Mouse (Mus musculus): Measurements from ENCODE around the gene Gm19345. TPM values are rescaled to one million over a fixed set of nuclear protein-coding genes. Genes with fewer than 3 reads are reported as not detected.

Gene Gm19345
- polyA plus RNA-seq, 1 experiment: not detected

DNA sequence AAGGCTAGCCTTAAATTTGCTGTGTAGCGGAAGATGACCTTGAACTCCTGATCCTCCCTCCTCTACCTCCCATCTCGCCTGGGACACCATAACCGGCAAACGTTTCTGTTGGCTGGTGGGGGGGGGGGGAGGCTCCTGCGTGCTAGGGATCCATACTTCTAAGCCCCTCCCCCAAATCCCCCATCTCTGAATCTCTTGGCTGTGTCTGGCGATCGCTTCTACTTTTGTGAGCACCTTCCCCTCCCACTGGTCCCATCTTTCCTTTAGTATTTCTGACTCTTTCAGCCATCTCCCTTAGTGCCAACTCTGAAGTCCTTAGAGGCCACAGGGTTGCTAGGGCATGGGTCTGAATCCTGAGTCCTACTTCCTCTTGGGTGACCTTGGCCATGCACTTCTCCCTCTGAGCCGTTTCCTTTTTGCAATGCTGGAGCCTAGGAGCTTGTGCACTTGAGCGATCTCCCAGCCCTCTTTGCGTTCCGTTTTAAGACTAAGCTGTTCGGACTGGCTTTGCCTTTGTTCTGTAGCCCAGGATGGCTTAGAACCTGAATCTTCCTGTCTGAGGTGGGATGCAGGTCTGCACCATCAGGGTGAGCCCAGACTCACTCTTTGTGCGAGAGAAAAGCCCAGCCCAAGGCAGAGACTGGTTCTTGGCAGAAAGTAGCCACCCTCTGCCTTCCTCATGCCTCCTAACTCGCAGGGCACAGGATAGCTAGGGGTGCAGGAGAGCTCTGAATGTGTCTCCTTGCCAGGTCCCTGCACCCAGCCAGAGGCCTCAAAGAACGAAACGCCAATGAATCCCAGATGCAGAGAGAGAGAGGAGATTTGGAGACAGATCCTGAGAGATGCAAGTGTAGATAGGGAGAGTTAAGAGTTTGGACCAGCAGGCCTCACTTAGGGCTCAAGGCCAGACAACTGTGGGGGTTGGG is 28.3 kb upstream of the Gm19345 start:
- Histone ChIP-seq H3K36me3 (ENCODE audit: control insufficient read depth, insufficient read depth) (no peaks in the 10 kb centered on the region), H3K4me3 (ENCODE audit: insufficient read depth, poor library complexity, severe bottlenecking) (no peak overlapping the region), H3K27me3 (ENCODE audit: control insufficient read depth, insufficient read depth, insufficient read length) (no peaks in the 10 kb centered on the region), H3K79me3 (ENCODE audit: low read depth) (no peaks in the 10 kb centered on the region), H3K79me2 (ENCODE audit: control insufficient read depth, insufficient read depth) (no peaks in the 10 kb centered on the region), H3ac (ENCODE audit: control insufficient read depth, insufficient read length, low read depth) (no peak overlapping the region)
- TF ChIP-seq CTCF (IDR thresholded peaks at IDR 0.05; ENCODE audit: control insufficient read depth, insufficient read depth, insufficient read length): no peak
- TF ChIP-seq MYOD1 (IDR thresholded peaks at IDR 0.05; ENCODE audit: control insufficient read depth, insufficient read length, low read depth): no peak
- no peak for TF ChIP-seq FOSL1 (IDR thresholded peaks at IDR 0.05; ENCODE audit: insufficient read depth, low read length, poor library complexity, severe bottlenecking)
- no peak for TF ChIP-seq MYOG (IDR thresholded peaks at IDR 0.05; ENCODE audit: control insufficient read depth, extremely low read depth, insufficient read length)
- TF ChIP-seq MAX (IDR thresholded peaks at IDR 0.05): no peak
- no peak for TF ChIP-seq USF1 (IDR thresholded peaks at IDR 0.05; ENCODE audit: low read depth)
- TF ChIP-seq CEBPB (IDR thresholded peaks at IDR 0.05; ENCODE audit: low read depth): no peak

DNA sequence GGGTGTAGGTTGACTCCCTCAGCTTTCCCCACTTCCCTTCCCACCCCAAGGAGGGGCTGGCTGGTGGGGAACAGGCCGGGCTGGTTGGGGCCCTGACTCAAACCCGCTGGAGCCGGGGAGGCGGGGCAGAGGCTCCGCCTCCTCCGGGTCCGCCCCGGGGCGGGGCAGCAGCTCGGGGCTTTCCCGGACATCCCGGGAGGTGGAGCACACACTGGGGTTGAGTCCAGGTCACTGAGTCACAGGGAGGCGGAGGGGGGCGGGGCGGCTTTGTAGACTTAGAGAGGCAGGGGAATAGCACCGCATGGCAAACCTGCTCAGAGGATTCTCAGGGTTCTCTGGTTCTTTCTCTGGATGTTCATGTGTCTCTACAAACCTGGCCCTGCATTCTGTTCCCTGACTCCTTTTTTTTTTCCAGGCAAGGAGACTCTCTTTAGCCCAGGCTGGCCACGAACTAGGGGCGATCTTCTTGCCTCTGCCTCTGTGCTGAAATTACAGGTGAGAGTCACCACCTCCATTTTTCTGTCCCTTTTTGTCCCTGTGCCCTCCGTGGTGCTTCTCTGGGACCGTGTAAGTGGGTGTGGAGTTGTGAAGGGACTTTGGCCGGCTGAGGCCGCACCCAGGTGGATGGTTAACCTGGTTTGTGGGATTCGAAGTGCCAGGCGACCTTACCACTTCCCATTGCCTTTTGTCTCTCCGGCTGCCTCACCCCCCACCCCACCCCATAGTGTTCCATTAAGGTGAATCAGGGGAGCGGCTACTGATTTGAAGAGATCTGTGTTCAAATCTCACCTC is 27.4 kb upstream of the Gm19345 start:
- no peak overlapping the region for H3ac ChIP-seq (ENCODE audit: control insufficient read depth, insufficient read length, low read depth)
- H3K79me3 ChIP-seq (ENCODE audit: low read depth): no peaks in the 10 kb centered on the region
- no peaks in the 10 kb centered on the region for H3K36me3 ChIP-seq (ENCODE audit: control insufficient read depth, insufficient read depth)
- no peak for TF ChIP-seq MAX (IDR thresholded peaks at IDR 0.05)
- TF ChIP-seq FOSL1 (IDR thresholded peaks at IDR 0.05; ENCODE audit: insufficient read depth, low read length, poor library complexity, severe bottlenecking): no peak
- TF ChIP-seq CTCF (IDR thresholded peaks at IDR 0.05; ENCODE audit: control insufficient read depth, insufficient read depth, insufficient read length): no peak
- TF ChIP-seq MYOG (IDR thresholded peaks at IDR 0.05; ENCODE audit: control insufficient read depth, extremely low read depth, insufficient read length): no peak
- TF ChIP-seq MYOD1 (IDR thresholded peaks at IDR 0.05; ENCODE audit: control insufficient read depth, insufficient read length, low read depth): no peak
- H3K79me2 ChIP-seq (ENCODE audit: control insufficient read depth, insufficient read depth): no peaks in the 10 kb centered on the region
- no peak overlapping the region for H3K4me3 ChIP-seq (ENCODE audit: insufficient read depth, poor library complexity, severe bottlenecking)
- H3K27me3 ChIP-seq (ENCODE audit: control insufficient read depth, insufficient read depth, insufficient read length): no peaks in the 10 kb centered on the region

DNA sequence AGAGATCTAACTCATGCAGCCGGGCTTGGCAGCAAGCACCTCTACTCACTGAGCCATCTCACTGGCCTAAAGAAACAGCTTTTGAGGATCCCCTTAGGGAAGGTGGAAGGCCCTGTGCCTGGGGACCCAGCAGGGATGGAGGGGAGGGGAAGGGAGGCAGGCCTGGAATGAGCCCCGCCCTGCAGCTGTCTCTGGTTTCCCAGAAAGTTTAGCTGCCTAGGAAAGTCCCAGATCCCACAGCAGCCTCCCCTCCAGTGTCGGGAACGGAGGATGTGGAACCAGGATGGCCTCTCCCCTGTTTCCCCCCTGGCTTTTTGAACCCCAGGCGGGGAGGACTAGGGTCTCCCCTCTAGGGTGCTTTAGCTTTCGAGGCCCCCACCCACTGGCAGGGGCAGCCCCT is 25.0 kb upstream of the Gm19345 start:
- Histone ChIP-seq H3K79me3 (ENCODE audit: low read depth) (no peaks in the 10 kb centered on the region), H3K4me3 (ENCODE audit: insufficient read depth, poor library complexity, severe bottlenecking) (no peak overlapping the region), H3K27me3 (ENCODE audit: control insufficient read depth, insufficient read depth, insufficient read length) (no peaks in the 10 kb centered on the region), H3ac (ENCODE audit: control insufficient read depth, insufficient read length, low read depth) (no peak overlapping the region), H3K79me2 (ENCODE audit: control insufficient read depth, insufficient read depth) (no peaks in the 10 kb centered on the region), H3K36me3 (ENCODE audit: control insufficient read depth, insufficient read depth) (no peaks in the 10 kb centered on the region)
- TF ChIP-seq CTCF (IDR thresholded peaks at IDR 0.05; ENCODE audit: control insufficient read depth, insufficient read depth, insufficient read length) (no peak), MAX (IDR thresholded peaks at IDR 0.05) (no peak), USF1 (IDR thresholded peaks at IDR 0.05; ENCODE audit: low read depth) (no peak), CEBPB (IDR thresholded peaks at IDR 0.05; ENCODE audit: low read depth) (no peak), FOSL1 (IDR thresholded peaks at IDR 0.05; ENCODE audit: insufficient read depth, low read length, poor library complexity, severe bottlenecking) (no peak), MYOD1 (IDR thresholded peaks at IDR 0.05; ENCODE audit: control insufficient read depth, insufficient read length, low read depth) (no peak), MYOG (IDR thresholded peaks at IDR 0.05; ENCODE audit: control insufficient read depth, extremely low read depth, insufficient read length) (no peak)

GRCm38 (mm10) chr7:19829694-19830093 is 22.1 kb upstream of the Gm19345 start:
- no peak for TF ChIP-seq CEBPB (IDR thresholded peaks at IDR 0.05; ENCODE audit: low read depth)
- no peak for TF ChIP-seq USF1 (IDR thresholded peaks at IDR 0.05; ENCODE audit: low read depth)
- no peak for TF ChIP-seq FOSL1 (IDR thresholded peaks at IDR 0.05; ENCODE audit: insufficient read depth, low read length, poor library complexity, severe bottlenecking)
- TF ChIP-seq MYOG (IDR thresholded peaks at IDR 0.05; ENCODE audit: control insufficient read depth, extremely low read depth, insufficient read length): no peak
- no peak for TF ChIP-seq MAX (IDR thresholded peaks at IDR 0.05)
- TF ChIP-seq CTCF (IDR thresholded peaks at IDR 0.05; ENCODE audit: control insufficient read depth, insufficient read depth, insufficient read length): no peak
- TF ChIP-seq MYOD1 (IDR thresholded peaks at IDR 0.05; ENCODE audit: control insufficient read depth, insufficient read length, low read depth): no peak
- H3K79me3 ChIP-seq (ENCODE audit: low read depth): no peaks in the 10 kb centered on the region

GRCm38 (mm10) chr7:19830682-19831156 is 21.1 kb upstream of the Gm19345 start:
- no peak for TF ChIP-seq MYOG (IDR thresholded peaks at IDR 0.05; ENCODE audit: control insufficient read depth, extremely low read depth, insufficient read length)
- TF ChIP-seq FOSL1 (IDR thresholded peaks at IDR 0.05; ENCODE audit: insufficient read depth, low read length, poor library complexity, severe bottlenecking): no peak
- peak; percentile 92 for TF ChIP-seq CEBPB (IDR thresholded peaks at IDR 0.05; ENCODE audit: low read depth)
- no peak for TF ChIP-seq MAX (IDR thresholded peaks at IDR 0.05)
- TF ChIP-seq MYOD1 (IDR thresholded peaks at IDR 0.05; ENCODE audit: control insufficient read depth, insufficient read length, low read depth): peak; percentile 21
- no peak for TF ChIP-seq USF1 (IDR thresholded peaks at IDR 0.05; ENCODE audit: low read depth)
- TF ChIP-seq CTCF (IDR thresholded peaks at IDR 0.05; ENCODE audit: control insufficient read depth, insufficient read depth, insufficient read length): no peak
- Histone ChIP-seq H3K79me3 (ENCODE audit: low read depth) (no peaks in the 10 kb centered on the region), H3K27me3 (ENCODE audit: control insufficient read depth, insufficient read depth, insufficient read length) (no peaks in the 10 kb centered on the region), H3K79me2 (ENCODE audit: control insufficient read depth, insufficient read depth) (no peaks in the 10 kb centered on the region), H3ac (ENCODE audit: control insufficient read depth, insufficient read length, low read depth) (peak overlapping the region; percentile 42), H3K4me3 (ENCODE audit: insufficient read depth, poor library complexity, severe bottlenecking) (no peak overlapping the region), H3K36me3 (ENCODE audit: control insufficient read depth, insufficient read depth) (no peaks in the 10 kb centered on the region)

More at GRCm38 (mm10) chr7:19829694-19830093, 22.1 kb upstream of the Gm19345 start:
- H3K36me3 ChIP-seq (ENCODE audit: control insufficient read depth, insufficient read depth): no peaks in the 10 kb centered on the region
- H3K4me3 ChIP-seq (ENCODE audit: insufficient read depth, poor library complexity, severe bottlenecking): no peak overlapping the region
- no peaks in the 10 kb centered on the region for H3K79me2 ChIP-seq (ENCODE audit: control insufficient read depth, insufficient read depth)
- no peak overlapping the region for H3ac ChIP-seq (ENCODE audit: control insufficient read depth, insufficient read length, low read depth)
- no peaks in the 10 kb centered on the region for H3K27me3 ChIP-seq (ENCODE audit: control insufficient read depth, insufficient read depth, insufficient read length)
